8 mouse cellular contexts compared by ENCODE assay signal in the genomic region with DNA sequence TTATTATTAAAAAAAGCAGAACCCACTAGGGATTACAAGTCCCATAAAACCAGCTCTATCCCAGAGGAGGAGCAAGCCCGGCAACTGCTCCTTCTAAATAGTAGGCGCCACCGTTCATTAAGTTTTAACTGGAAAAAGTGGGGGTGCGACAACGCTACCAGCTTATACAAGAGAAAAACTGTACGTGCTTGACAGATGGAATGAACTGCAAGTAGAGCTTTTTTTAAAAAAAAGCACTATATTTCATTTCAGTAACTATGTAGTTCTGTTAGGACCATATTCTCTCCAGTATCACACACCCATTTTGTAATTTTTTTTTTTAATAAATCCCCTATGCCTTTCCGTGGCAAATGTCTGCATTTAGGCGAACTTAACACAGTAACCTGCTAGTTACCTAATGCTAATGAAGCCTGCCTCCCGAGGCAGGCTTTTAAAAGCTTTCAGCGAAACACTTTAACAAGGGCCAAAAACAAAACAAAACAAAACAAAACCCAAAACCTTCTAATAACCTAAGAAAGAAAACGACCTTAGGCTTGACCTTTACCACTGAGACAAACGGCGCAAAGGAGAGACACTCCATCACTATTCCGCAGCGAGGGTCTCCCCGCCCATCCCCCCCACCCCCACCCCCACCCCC. TPM values are rescaled to one million over a fixed set of nuclear protein-coding genes. Genes with fewer than 3 reads are reported as not detected.
DNase-seq lines count a peak whose midpoint lies in the region; ATAC-seq and TF ChIP-seq lines count a peak whose summit lies in the region.

No protein-coding gene starts in this region.

- 3% methylated on average over 16 of the region's 16 CpGs for WGBS in bone marrow, adult 2 months
- 3% methylated on average over 16 of the region's 16 CpGs for WGBS in hindbrain, embryonic 14.5 days
- WGBS in liver, embryonic 15.5 days (ENCODE audit: insufficient replicate concordance) = 2% methylated on average over 16 of the region's 16 CpGs

- H3K27me3 ChIP-seq in hindbrain, embryonic 14.5 days (ENCODE audit: control insufficient read depth, insufficient read depth, low read length) = no peaks in the 10 kb centered on the region
- no peaks in the 10 kb centered on the region for H3K27me3 ChIP-seq in liver, embryonic 15.5 days

- H3K27ac ChIP-seq in bone marrow, adult 2 months (ENCODE audit: control insufficient read depth, insufficient read depth, low read depth, low read length, poor library complexity) = no peak overlapping the region
- no peak overlapping the region for H3K27ac ChIP-seq in hindbrain, embryonic 14.5 days
- peak overlapping the region; percentile 91 for H3K27ac ChIP-seq in liver, embryonic 15.5 days (replicated peaks)

- no peaks in the 10 kb centered on the region for H3K9me3 ChIP-seq in hindbrain, embryonic 14.5 days (ENCODE audit: control insufficient read depth, low read length)
- no peaks in the 10 kb centered on the region for H3K9me3 ChIP-seq in liver, embryonic 15.5 days (replicated peaks)

- ATAC-seq in hindbrain, embryonic 14.5 days (ENCODE audit: low FRiP score) = no peak
- no peak for ATAC-seq in liver, embryonic 15.5 days (ENCODE audit: insufficient read depth)
- ATAC-seq in activated CD4-positive, CD25-positive, alpha-beta regulatory T cell, adult 4 months = no peak

- peak; percentile 26 to 36 for DNase-seq in kidney, adult 8-10 months
- no peak for DNase-seq in kidney, adult 11 months
- peak; percentile 44 for DNase-seq in hindbrain, embryonic 14.5 days (ENCODE audit: low spot score)
- DNase-seq in c-Kit-positive CD71-positive TER-119-positive erythroid progenitor cells, embryonic 14.5 days (ENCODE audit: low spot score) = no peak
- DNase-seq in layer of hippocampus, postnatal 36 days = no peak

- H3K36me3 ChIP-seq in hindbrain, embryonic 14.5 days (replicated peaks; ENCODE audit: control insufficient read depth, insufficient read depth) = no peaks in the 10 kb centered on the region
- H3K36me3 ChIP-seq in liver, embryonic 15.5 days (replicated peaks) = no peaks in the 10 kb centered on the region

- TF ChIP-seq POLR2A in bone marrow, adult 2 months (IDR thresholded peaks at IDR 0.05; ENCODE audit: borderline replicate concordance, control insufficient read depth, low read depth, low read length) = no peak

- no peak for TF ChIP-seq CTCF in bone marrow, adult 2 months (IDR thresholded peaks at IDR 0.05; ENCODE audit: control insufficient read depth, insufficient read depth, low read length)

- peak overlapping the region; percentile 95 for H3K9ac ChIP-seq in hindbrain, embryonic 14.5 days
- peak overlapping the region; percentile 98 for H3K9ac ChIP-seq in liver, embryonic 15.5 days

- H3K4me2 ChIP-seq in hindbrain, embryonic 14.5 days (replicated peaks) = peak overlapping the region; percentile 79
- peak overlapping the region; percentile 89 for H3K4me2 ChIP-seq in liver, embryonic 15.5 days

- peak overlapping the region; percentile 99 for H3K4me3 ChIP-seq in bone marrow, adult 2 months (replicated peaks; ENCODE audit: control insufficient read depth, low read depth, low read length)
- H3K4me3 ChIP-seq in hindbrain, embryonic 14.5 days (replicated peaks; ENCODE audit: low read length) = peak overlapping the region; percentile 99
- peak overlapping the region; percentile 97 for H3K4me3 ChIP-seq in liver, embryonic 15.5 days (replicated peaks)

- H3K4me1 ChIP-seq in bone marrow, adult 2 months (ENCODE audit: control insufficient read depth, insufficient read depth, low read length) = peaks cover 3% of the 10 kb centered on the region; the same call in 1 of the 2 replicates
- peaks cover 33% of the 10 kb centered on the region for H3K4me1 ChIP-seq in hindbrain, embryonic 14.5 days (replicated peaks; ENCODE audit: control insufficient read depth, insufficient read depth, low read length)
- H3K4me1 ChIP-seq in liver, embryonic 15.5 days (replicated peaks) = peaks cover 62% of the 10 kb centered on the region

RNA-seq across cellular contexts. Expression of a gene that starts 1.0 kb away (rescaled TPM):
- 8.6 and 13.9 TPM in 2 replicates for polyA plus RNA-seq in bone marrow, adult 2 months (2011; ENCODE audit: insufficient read depth, insufficient read length, low replicate concordance, missing spikeins)
- 62.7 and 70.8 TPM in 2 replicates for polyA plus RNA-seq in hindbrain, embryonic 14.5 days (2014; fragmentation: Nextera tagmentation; extraction: Ambion mirVana)
- polyA plus RNA-seq in liver, embryonic 15.5 days (2015; fragmentation: Nextera tagmentation; extraction: Ambion mirVana) = 23.6 and 25.2 TPM in 2 replicates
- total RNA-seq in layer of hippocampus, postnatal 36 days (2021) = 10 to 100 TPM; 66.7 to 68.0 TPM
- polyA plus RNA-seq in activated CD4-positive, CD25-positive, alpha-beta regulatory T cell, adult 4 months (2017; shearing (Covaris generic)) = 10 to 100 TPM; 23.6 to 34.3 TPM

RNA-seq across cellular contexts. Expression of a gene that starts 45.5 kb away (rescaled TPM):
- polyA plus RNA-seq in bone marrow, adult 2 months (2011; ENCODE audit: insufficient read depth, insufficient read length, low replicate concordance, missing spikeins) = 3.2 and 4.5 TPM in 2 replicates
- 0.63 and 0.74 TPM in 2 replicates for polyA plus RNA-seq in hindbrain, embryonic 14.5 days (2014; fragmentation: Nextera tagmentation; extraction: Ambion mirVana)
- polyA plus RNA-seq in liver, embryonic 15.5 days (2015; fragmentation: Nextera tagmentation; extraction: Ambion mirVana) = 6.0 and 9.2 TPM in 2 replicates
- total RNA-seq in layer of hippocampus, postnatal 36 days (2021) = 1 to 10 TPM; 1.3 to 1.7 TPM
- polyA plus RNA-seq in activated CD4-positive, CD25-positive, alpha-beta regulatory T cell, adult 4 months (2017; shearing (Covaris generic)) = 10 to 100 TPM; 24.7 to 38.1 TPM

Comparison
In these comparisons a context has a peak if more than half of its experiments do, and no peak if none do; other contexts are left out.
1. DNase-seq: peak in kidney, adult 8-10 months (2 of 2) and hindbrain, embryonic 14.5 days (single experiment); none in kidney, adult 11 months (single experiment), c-Kit-positive CD71-positive TER-119-positive erythroid progenitor cells, embryonic 14.5 days (single experiment) and layer of hippocampus, postnatal 36 days (0 of 2).
2. Peak in every context shown above with its lines, with median percentiles within 50 percentile points of each other: H3K4me3 ChIP-seq.